Mouse (Mus musculus) inflammation-experienced regulatory T-cells, adult 6 months (primary cell): ENCODE data around the gene Zfp286. TPM values are rescaled to one million over a fixed set of nuclear protein-coding genes. Genes with fewer than 3 reads are reported as not detected.

ENCODE experiments used
- polyA plus RNA-seq, 3 experiments: library from polyadenylated mRNA; unstranded; fragments of 100-300 nt; shearing (Covaris generic); gene quantifications; one replicate each; pipeline ENCODE4 v1.2.1; 2017

The Zfp286 gene
- polyA plus RNA-seq, 3 experiments from 2014 or later = 0.48 to 7.7 (median 6.0) TPM

Other genes starting within 250 kb of the Zfp286 start
- 1,000 to 10,000 TPM; 5,207 to 7,023 (median 5,768) TPM for gene Ubb, start 238.3 kb downstream of the Zfp286 start, polyA plus RNA-seq
- gene Trpv2, start 215.0 kb downstream of the Zfp286 start, polyA plus RNA-seq = 100 to 1,000 TPM in 1 of 3 experiments, 10 to 100 TPM in 2; 73.0 to 108 (median 73.7) TPM
- 1 to 10 TPM; 1.8 to 2.6 (median 2.1) TPM for gene Lrrc75a, start 140.9 kb downstream of the Zfp286 start, polyA plus RNA-seq
- 10 to 100 TPM; 33.7 to 47.7 (median 38.7) TPM for gene Mmgt2, start 140.8 kb downstream of the Zfp286 start, polyA plus RNA-seq
- 10 to 100 TPM; 17.7 to 24.7 (median 18.9) TPM for gene Zfp287, start 57.6 kb downstream of the Zfp286 start, polyA plus RNA-seq
- not detected for gene Gm10428, start 36.4 kb downstream of the Zfp286 start, polyA plus RNA-seq
- gene Trim16, start 30.8 kb upstream of the Zfp286 start, polyA plus RNA-seq = 10 to 100 TPM in 1 of 3 experiments, 1 to 10 TPM in 2; 6.4 to 14.6 (median 8.6) TPM
- 10 to 100 TPM in 2 of 3 experiments, 1 to 10 TPM in 1; 1.5 to 20.2 (median 15.8) TPM for gene Fbxw10, start 57.6 kb upstream of the Zfp286 start, polyA plus RNA-seq
- 10 to 100 TPM; 57.5 to 81.6 (median 63.6) TPM for gene Tvp23b, start 90.0 kb upstream of the Zfp286 start, polyA plus RNA-seq
- not detected for gene Cdrt4, start 161.7 kb upstream of the Zfp286 start, polyA plus RNA-seq